Mouse (Mus musculus) lung, adult 2 months (tissue): ENCODE data around the gene Nadk.

Experiments
- CTCF ChIP-seq: fragments of 200-500 bp; IDR thresholded peaks from 2 replicates; pipeline ENCODE4 v1.5.1; 2011; ENCODE audit warnings: mild to moderate bottlenecking, low read length, control low read depth; ENCODE audit not compliant: insufficient read depth
- POLR2A ChIP-seq: fragments of 200-500 bp; IDR thresholded peaks from 2 replicates; pipeline ENCODE4 v1.6.1; 2011; ENCODE audit warnings: low read depth, mild to moderate bottlenecking, control low read depth, low read length, borderline replicate concordance; ENCODE audit errors: extremely low read depth

DNA sequence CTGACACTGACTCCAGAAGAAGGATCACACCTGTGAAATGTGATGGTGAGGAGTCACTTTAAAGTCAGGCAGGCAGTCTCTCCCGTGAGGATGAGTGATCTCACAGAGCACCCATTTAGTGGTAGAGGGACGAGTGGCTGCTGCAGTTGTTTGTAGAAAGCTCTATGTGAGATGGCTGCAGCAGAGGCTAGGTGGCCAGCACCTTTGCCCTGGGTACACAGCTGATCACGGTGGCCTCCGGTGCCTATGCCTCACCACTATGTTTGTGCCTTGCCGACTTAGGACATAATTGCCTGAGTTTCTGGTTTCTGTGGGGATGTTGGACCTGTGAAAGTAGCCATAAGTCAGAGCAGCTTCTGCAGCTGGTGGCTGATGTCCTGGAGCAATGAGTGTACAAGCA, 15.6 kb downstream of the Nadk start:
- TF ChIP-seq CTCF (no peak), POLR2A (no peak)
